Mouse (Mus musculus): Measurements from ENCODE around the gene Akap10. TPM values are rescaled to one million over a fixed set of nuclear protein-coding genes. Genes with fewer than 3 reads are reported as not detected.

Akap10 gene
- total and polyA plus RNA-seq, 2 experiments from 2014 or later: 6.4 to 24.0 TPM

- 81% methylated on average over 6 of the region's 6 CpGs for WGBS
- Histone ChIP-seq H3K36me3 (ENCODE audit: insufficient read depth, low read length) (no peaks in the 10 kb centered on the region), H3K4me3 (ENCODE audit: low read length) (no peak overlapping the region), H3K9ac (replicated peaks; ENCODE audit: low read length) (no peak overlapping the region), H3K9me3 (ENCODE audit: low read length) (no peaks in the 10 kb centered on the region), H3K4me1 (ENCODE audit: insufficient read depth, low read length) (no peaks in the 10 kb centered on the region), H3K27ac (no peak overlapping the region), H3K4me2 (ENCODE audit: low read depth, low read length) (no peak overlapping the region), H3K27me3 (ENCODE audit: insufficient read depth, low read length) (no peaks in the 10 kb centered on the region; the same call in 1 of the 2 replicates)
- TF ChIP-seq CTCF (IDR thresholded peaks at IDR 0.05; ENCODE audit: low read depth): no peak
- DNase-seq (ENCODE audit: low spot score) (no peak), ATAC-seq (no peak)
Measured at GRCm38 (mm10) chr11:61955951-61956350, 25.9 kb upstream of the Akap10 start.

DNA sequence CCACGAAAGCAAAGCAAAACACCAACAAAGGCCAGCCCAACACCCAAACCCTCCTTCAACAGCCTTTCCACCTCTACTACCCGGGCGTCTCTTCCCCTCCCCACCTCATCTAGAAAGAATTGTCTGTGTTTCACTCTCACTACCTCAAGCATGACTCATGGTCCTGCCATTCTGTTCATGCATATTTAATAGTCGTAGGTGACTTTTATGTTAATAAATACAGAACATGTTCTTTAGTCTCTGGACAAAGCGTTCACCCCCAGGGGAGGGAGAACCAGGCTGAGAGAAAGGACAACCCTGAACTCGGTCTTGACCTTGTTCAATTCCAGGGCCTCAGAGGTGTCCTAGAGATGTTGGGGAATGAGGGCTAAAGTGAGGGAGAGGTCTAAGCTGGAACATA lies 25.1 kb upstream of the Akap10 start:
- Histone ChIP-seq H3K27ac (no peak overlapping the region), H3K9ac (replicated peaks; ENCODE audit: low read length) (no peak overlapping the region), H3K27me3 (ENCODE audit: insufficient read depth, low read length) (no peaks in the 10 kb centered on the region; the same call in 1 of the 2 replicates), H3K36me3 (ENCODE audit: insufficient read depth, low read length) (no peaks in the 10 kb centered on the region), H3K4me3 (ENCODE audit: low read length) (no peak overlapping the region), H3K4me1 (ENCODE audit: insufficient read depth, low read length) (no peaks in the 10 kb centered on the region), H3K4me2 (ENCODE audit: low read depth, low read length) (no peak overlapping the region), H3K9me3 (ENCODE audit: low read length) (no peaks in the 10 kb centered on the region)
- 65% methylated on average over 6 of the region's 6 CpGs for WGBS
- TF ChIP-seq CTCF (IDR thresholded peaks at IDR 0.05; ENCODE audit: low read depth): no peak
- DNase-seq (ENCODE audit: low spot score): no peak
- no peak for ATAC-seq

- TF ChIP-seq CTCF (IDR thresholded peaks at IDR 0.05; ENCODE audit: low read depth): peak; percentile 93
- H3K9ac ChIP-seq (replicated peaks; ENCODE audit: low read length): no peak overlapping the region
- H3K9me3 ChIP-seq (ENCODE audit: low read length): no peaks in the 10 kb centered on the region
- ATAC-seq: peak; percentile 47; the same call in 1 of the 2 replicates
- 16% methylated on average over 10 of the region's 10 CpGs for WGBS
- no peaks in the 10 kb centered on the region for H3K27me3 ChIP-seq (ENCODE audit: insufficient read depth, low read length)
- no peak overlapping the region for H3K4me2 ChIP-seq (ENCODE audit: low read depth, low read length)
- H3K27ac ChIP-seq: no peak overlapping the region
- H3K36me3 ChIP-seq (ENCODE audit: insufficient read depth, low read length): no peaks in the 10 kb centered on the region
- no peak overlapping the region for H3K4me3 ChIP-seq (ENCODE audit: low read length)
- DNase-seq (ENCODE audit: low spot score): peak; percentile 90
- no peaks in the 10 kb centered on the region for H3K4me1 ChIP-seq (ENCODE audit: insufficient read depth, low read length)
Measured at GRCm38 (mm10) chr11:61950632-61951031, 20.6 kb upstream of the Akap10 start.

GRCm38 (mm10) chr11:61949315-61949714 lies 19.3 kb upstream of the Akap10 start:
- Histone ChIP-seq H3K4me2 (ENCODE audit: low read depth, low read length) (no peak overlapping the region), H3K4me3 (ENCODE audit: low read length) (no peak overlapping the region), H3K27ac (no peak overlapping the region), H3K27me3 (ENCODE audit: insufficient read depth, low read length) (no peaks in the 10 kb centered on the region), H3K36me3 (ENCODE audit: insufficient read depth, low read length) (no peaks in the 10 kb centered on the region), H3K9me3 (ENCODE audit: low read length) (no peaks in the 10 kb centered on the region), H3K4me1 (ENCODE audit: insufficient read depth, low read length) (no peaks in the 10 kb centered on the region), H3K9ac (replicated peaks; ENCODE audit: low read length) (no peak overlapping the region)
- DNase-seq (ENCODE audit: low spot score) (peak; percentile 82), ATAC-seq (0 out of 2 replicates have a peak, but pooled peaks have one; percentile 38)
- 2% methylated on average over 3 of the region's 3 CpGs for WGBS
- TF ChIP-seq CTCF (IDR thresholded peaks at IDR 0.05; ENCODE audit: low read depth): peak; percentile 71

- no peaks in the 10 kb centered on the region for H3K36me3 ChIP-seq (ENCODE audit: insufficient read depth, low read length)
- H3K27ac ChIP-seq: no peak overlapping the region
- no peak for TF ChIP-seq CTCF (IDR thresholded peaks at IDR 0.05; ENCODE audit: low read depth)
- H3K4me2 ChIP-seq (ENCODE audit: low read depth, low read length): no peak overlapping the region
- H3K9ac ChIP-seq (replicated peaks; ENCODE audit: low read length): no peak overlapping the region
- no peak overlapping the region for H3K4me3 ChIP-seq (ENCODE audit: low read length)
- H3K4me1 ChIP-seq (ENCODE audit: insufficient read depth, low read length): no peaks in the 10 kb centered on the region
- H3K9me3 ChIP-seq (ENCODE audit: low read length): no peaks in the 10 kb centered on the region
- no peak for ATAC-seq
- H3K27me3 ChIP-seq (ENCODE audit: insufficient read depth, low read length): no peaks in the 10 kb centered on the region
- DNase-seq (ENCODE audit: low spot score): no peak
- whole genome bisulfite sequencing: 87% methylated on average over 4 of the region's 4 CpGs
Measured at GRCm38 (mm10) chr11:61946608-61947007, 16.6 kb upstream of the Akap10 start.

- Histone ChIP-seq H3K27me3 (ENCODE audit: insufficient read depth, low read length) (no peaks in the 10 kb centered on the region), H3K4me3 (ENCODE audit: low read length) (no peak overlapping the region), H3K9ac (replicated peaks; ENCODE audit: low read length) (no peak overlapping the region), H3K36me3 (ENCODE audit: insufficient read depth, low read length) (no peaks in the 10 kb centered on the region), H3K4me1 (ENCODE audit: insufficient read depth, low read length) (no peaks in the 10 kb centered on the region), H3K4me2 (ENCODE audit: low read depth, low read length) (no peak overlapping the region), H3K9me3 (ENCODE audit: low read length) (no peaks in the 10 kb centered on the region), H3K27ac (no peak overlapping the region)
- TF ChIP-seq CTCF (IDR thresholded peaks at IDR 0.05; ENCODE audit: low read depth): no peak
- ATAC-seq (no peak), DNase-seq (ENCODE audit: low spot score) (no peak)
- 82% methylated on average over 9 of the region's 9 CpGs for WGBS
Measured at GRCm38 (mm10) chr11:61944417-61944816, 14.4 kb upstream of the Akap10 start.

- TF ChIP-seq CTCF (IDR thresholded peaks at IDR 0.05; ENCODE audit: low read depth): no peak
- 85% methylated on average over 2 of the region's 2 CpGs for WGBS
- Histone ChIP-seq H3K4me2 (ENCODE audit: low read depth, low read length) (no peak overlapping the region), H3K9me3 (ENCODE audit: low read length) (no peaks in the 10 kb centered on the region), H3K4me3 (ENCODE audit: low read length) (no peak overlapping the region), H3K27ac (no peak overlapping the region), H3K9ac (replicated peaks; ENCODE audit: low read length) (no peak overlapping the region), H3K36me3 (ENCODE audit: insufficient read depth, low read length) (no peaks in the 10 kb centered on the region), H3K4me1 (ENCODE audit: insufficient read depth, low read length) (no peaks in the 10 kb centered on the region), H3K27me3 (ENCODE audit: insufficient read depth, low read length) (no peaks in the 10 kb centered on the region)
- ATAC-seq: no peak
- no peak for DNase-seq (ENCODE audit: low spot score)
Measured at GRCm38 (mm10) chr11:61942903-61943302, 12.9 kb upstream of the Akap10 start.

Measured in hindbrain, postnatal 0 days (tissue).